Mouse (Mus musculus): ENCODE measurements at regions not wholly inside any gene's neighbourhood (a gene's known extent, or its start where the extent isn't known, plus 50 kb on each side); places are given as distances from the start of the nearest gene placed in this dataset.
"Not testable (repeated sequence)": the region's sequence is repeated elsewhere in the genome, so short reads cannot be mapped to it uniquely, and the experiment has no call there.

DNA sequence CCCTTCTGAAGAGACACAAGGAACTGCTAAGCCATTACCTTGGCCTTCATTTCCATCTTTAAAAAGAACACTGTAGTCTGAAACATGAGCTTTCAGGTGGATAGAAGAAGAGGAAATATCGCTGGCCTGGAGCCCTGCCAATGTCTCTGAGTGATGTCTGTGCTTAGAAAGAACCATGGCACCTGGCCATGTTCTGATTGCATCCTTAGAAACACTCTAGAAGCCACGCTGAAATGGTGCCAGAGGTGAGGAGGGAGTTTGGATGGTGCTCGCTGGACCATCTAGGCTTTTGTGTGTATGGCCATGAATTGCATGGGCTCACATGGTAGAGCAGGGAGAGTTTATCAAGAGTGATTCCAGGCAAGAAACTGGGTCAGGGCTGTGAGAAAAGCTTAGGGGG lies 207.4 kb downstream of the Diras2 start:
- no peak for ATAC-seq

DNA sequence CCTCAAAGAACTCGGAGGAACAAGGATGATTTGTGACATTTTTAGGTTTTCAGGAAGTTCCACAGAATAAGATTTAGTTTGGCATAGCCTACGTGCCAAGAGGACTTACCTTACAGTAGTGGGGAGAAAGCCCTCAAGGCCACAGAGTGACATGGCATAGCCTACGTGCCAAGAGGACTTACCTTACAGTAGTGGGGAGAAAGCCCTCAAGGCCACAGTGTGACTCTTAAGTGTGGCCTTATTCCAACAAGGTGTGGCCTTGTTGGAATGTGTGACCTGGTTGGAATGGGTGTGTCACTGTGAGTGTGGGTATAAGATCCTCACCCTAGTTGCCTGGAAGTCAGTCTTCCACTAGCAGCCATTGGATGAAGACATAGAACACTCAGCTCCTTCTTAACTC lies 206.7 kb downstream of the Diras2 start:
- not testable (repeated sequence) for H3K4me1 ChIP-seq (ENCODE audit: control insufficient read depth, insufficient read depth, low read depth, low read length); H3K27ac ChIP-seq (ENCODE audit: low read depth, low read length); H3K4me3 ChIP-seq (ENCODE audit: low read length); H3K9ac ChIP-seq (ENCODE audit: low read depth, low read length); H3K4me2 ChIP-seq (ENCODE audit: low read length); H3K27me3 ChIP-seq (replicated peaks; ENCODE audit: control insufficient read depth, insufficient read depth, low read length); H3K36me3 ChIP-seq (ENCODE audit: control insufficient read depth, insufficient read depth, low read length); ATAC-seq; H3K9me3 ChIP-seq (ENCODE audit: control insufficient read depth, low read length)
- WGBS = 87% methylated on average over 3 of the region's 3 CpGs

More for the DNA sequence above, 207.4 kb downstream of the Diras2 start:
- H3K36me3 ChIP-seq (ENCODE audit: control insufficient read depth, insufficient read depth, low read length) = no peaks in the 10 kb centered on the region
- no peak overlapping the region for H3K4me3 ChIP-seq (ENCODE audit: low read length)
- no peak overlapping the region for H3K9ac ChIP-seq (ENCODE audit: low read depth, low read length)
- H3K27me3 ChIP-seq (replicated peaks; ENCODE audit: control insufficient read depth, insufficient read depth, low read length) = no peaks in the 10 kb centered on the region; the same call in 1 of the 2 replicates
- WGBS = 55% methylated on average over 3 of the region's 3 CpGs
- no peaks in the 10 kb centered on the region for H3K4me1 ChIP-seq (ENCODE audit: control insufficient read depth, insufficient read depth, low read depth, low read length)
- H3K4me2 ChIP-seq (ENCODE audit: low read length) = no peak overlapping the region
- H3K9me3 ChIP-seq (ENCODE audit: control insufficient read depth, low read length) = no peaks in the 10 kb centered on the region
- H3K27ac ChIP-seq (ENCODE audit: low read depth, low read length) = no peak overlapping the region

DNA sequence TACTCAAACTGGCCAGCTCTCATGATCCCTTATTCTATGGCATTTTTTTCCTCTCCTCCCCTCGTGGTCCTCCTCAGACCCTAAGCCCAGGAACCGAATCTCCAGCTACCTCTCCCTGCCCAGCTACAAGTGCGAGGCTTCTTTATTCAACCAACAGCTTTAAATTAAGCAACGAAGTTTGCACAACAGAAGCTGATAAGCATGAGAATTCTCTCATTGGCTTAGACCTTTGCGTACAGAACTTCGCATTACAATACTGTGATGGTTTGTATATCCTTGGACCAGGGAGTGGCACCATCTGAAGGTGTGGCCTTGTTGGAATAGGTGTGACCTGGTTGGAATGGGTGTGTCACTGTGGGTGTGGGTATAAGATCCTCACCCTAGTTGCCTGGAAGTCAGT lies 205.4 kb downstream of the Diras2 start:
- not testable (repeated sequence) for ATAC-seq; H3K4me1 ChIP-seq (ENCODE audit: control insufficient read depth, insufficient read depth, low read depth, low read length)

DNA sequence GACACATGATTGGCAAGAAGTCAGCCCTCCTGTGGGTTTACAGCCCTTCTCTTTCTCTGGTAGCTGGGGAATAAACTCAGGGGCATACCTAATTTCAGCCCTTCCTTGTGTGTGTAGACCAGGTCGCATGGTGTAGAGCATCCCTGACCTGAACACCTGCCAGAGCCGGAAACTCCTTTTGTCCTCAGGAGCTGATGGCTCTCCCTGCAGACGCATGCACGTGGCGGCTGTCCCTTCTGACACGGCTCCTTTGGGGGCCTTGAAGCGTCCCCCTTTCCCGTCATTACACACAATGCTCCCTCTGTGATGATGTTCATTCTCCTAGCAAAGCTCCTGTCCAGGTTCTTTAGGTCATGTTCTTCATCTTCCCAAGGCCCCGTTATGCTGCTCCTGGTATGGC lies 203.3 kb downstream of the Diras2 start:
- 84% methylated on average over 9 of the region's 9 CpGs for WGBS
- Histone ChIP-seq H3K9me3 (ENCODE audit: control insufficient read depth, low read length) (no peaks in the 10 kb centered on the region), H3K27ac (ENCODE audit: low read depth, low read length) (no peak overlapping the region), H3K4me1 (ENCODE audit: control insufficient read depth, insufficient read depth, low read depth, low read length) (no peaks in the 10 kb centered on the region), H3K4me2 (ENCODE audit: low read length) (no peak overlapping the region), H3K27me3 (replicated peaks; ENCODE audit: control insufficient read depth, insufficient read depth, low read length) (no peaks in the 10 kb centered on the region; the same call in 1 of the 2 replicates), H3K9ac (ENCODE audit: low read depth, low read length) (no peak overlapping the region), H3K36me3 (ENCODE audit: control insufficient read depth, insufficient read depth, low read length) (no peaks in the 10 kb centered on the region), H3K4me3 (ENCODE audit: low read length) (no peak overlapping the region)
- no peak for ATAC-seq

More for the DNA sequence above, 205.4 kb downstream of the Diras2 start:
- H3K27me3 ChIP-seq (replicated peaks; ENCODE audit: control insufficient read depth, insufficient read depth, low read length); H3K4me3 ChIP-seq (ENCODE audit: low read length); H3K36me3 ChIP-seq (ENCODE audit: control insufficient read depth, insufficient read depth, low read length); H3K9me3 ChIP-seq (ENCODE audit: control insufficient read depth, low read length); H3K9ac ChIP-seq (ENCODE audit: low read depth, low read length); H3K27ac ChIP-seq (ENCODE audit: low read depth, low read length); H3K4me2 ChIP-seq (ENCODE audit: low read length): not testable (repeated sequence)
- 88% methylated on average over 6 of the region's 6 CpGs for WGBS

DNA sequence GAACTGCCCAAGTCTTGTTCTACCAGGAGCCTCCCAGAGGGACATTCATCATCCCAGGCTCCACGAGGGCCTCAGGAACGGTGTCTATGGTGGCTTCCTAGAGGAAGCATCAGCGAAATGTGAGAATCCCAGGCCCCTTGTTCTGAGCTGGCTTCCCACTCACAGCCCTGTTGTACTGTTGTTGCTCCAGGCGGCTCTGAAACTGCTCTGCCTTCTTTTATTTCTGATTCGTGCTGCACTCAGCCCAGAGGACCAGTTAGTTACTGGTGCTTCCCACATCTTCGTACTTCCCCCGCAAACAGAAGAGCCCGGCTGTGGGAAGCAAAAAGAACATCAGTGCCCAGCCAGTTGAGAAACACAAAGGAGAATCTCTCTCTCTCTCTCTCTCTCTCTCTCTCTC lies 202.3 kb downstream of the Diras2 start:
- Histone ChIP-seq H3K36me3 (ENCODE audit: control insufficient read depth, insufficient read depth, low read length) (no peaks in the 10 kb centered on the region), H3K4me3 (ENCODE audit: low read length) (no peak overlapping the region), H3K27ac (ENCODE audit: low read depth, low read length) (no peak overlapping the region), H3K4me2 (ENCODE audit: low read length) (no peak overlapping the region), H3K4me1 (ENCODE audit: control insufficient read depth, insufficient read depth, low read depth, low read length) (no peaks in the 10 kb centered on the region), H3K9me3 (ENCODE audit: control insufficient read depth, low read length) (no peaks in the 10 kb centered on the region), H3K27me3 (replicated peaks; ENCODE audit: control insufficient read depth, insufficient read depth, low read length) (no peaks in the 10 kb centered on the region), H3K9ac (ENCODE audit: low read depth, low read length) (no peak overlapping the region)
- 30% methylated on average over 8 of the region's 8 CpGs for WGBS
- ATAC-seq = no peak

DNA sequence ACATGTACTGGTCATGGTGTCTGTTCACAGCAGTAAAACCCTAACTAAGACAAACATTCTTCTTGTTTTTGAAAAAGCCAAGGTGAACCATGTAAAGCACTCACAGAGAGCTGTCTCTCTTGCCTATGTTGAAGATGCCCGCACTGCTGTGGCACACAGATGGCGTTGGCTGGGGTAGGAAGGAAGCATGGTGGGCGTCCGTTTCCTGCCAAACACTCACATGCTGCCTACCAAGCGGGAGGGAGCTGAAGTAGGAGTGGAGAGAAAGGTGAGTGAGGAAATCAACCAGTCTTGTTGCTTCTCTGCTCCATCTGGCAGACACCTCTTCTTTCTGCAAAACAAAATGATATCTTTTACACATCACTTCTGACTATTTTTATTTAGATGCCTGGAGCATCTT lies 200.0 kb downstream of the Diras2 start:
- no peak overlapping the region for H3K9ac ChIP-seq (ENCODE audit: low read depth, low read length)
- no peak overlapping the region for H3K4me2 ChIP-seq (ENCODE audit: low read length)
- H3K4me3 ChIP-seq (ENCODE audit: low read length) = no peak overlapping the region
- H3K9me3 ChIP-seq (ENCODE audit: control insufficient read depth, low read length) = no peaks in the 10 kb centered on the region
- H3K27me3 ChIP-seq (replicated peaks; ENCODE audit: control insufficient read depth, insufficient read depth, low read length) = no peaks in the 10 kb centered on the region
- H3K4me1 ChIP-seq (ENCODE audit: control insufficient read depth, insufficient read depth, low read depth, low read length) = no peaks in the 10 kb centered on the region
- H3K36me3 ChIP-seq (ENCODE audit: control insufficient read depth, insufficient read depth, low read length) = no peaks in the 10 kb centered on the region
- no peak for ATAC-seq
- 78% methylated on average over 5 of the region's 5 CpGs for WGBS
- no peak overlapping the region for H3K27ac ChIP-seq (ENCODE audit: low read depth, low read length)

DNA sequence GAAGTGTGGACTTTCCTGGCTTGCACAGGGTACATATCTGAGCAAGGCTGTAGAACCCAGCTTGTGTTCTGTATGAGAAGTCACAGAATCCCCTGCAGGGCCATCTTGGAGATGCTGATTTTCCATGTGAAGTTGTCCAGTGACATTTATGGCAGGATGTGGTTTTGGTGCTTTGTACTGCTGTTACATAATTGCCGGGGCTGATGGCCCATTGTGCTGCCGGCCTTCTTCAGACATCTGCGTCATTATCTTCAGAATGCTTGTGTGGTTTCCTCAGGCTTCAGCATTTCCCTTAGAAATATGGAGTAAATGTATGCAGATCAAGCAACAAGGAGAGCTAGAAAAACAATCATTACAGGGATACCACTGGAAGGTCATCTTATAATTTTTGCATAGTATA lies 196.1 kb downstream of the Diras2 start:
- no peak overlapping the region for H3K4me2 ChIP-seq (ENCODE audit: low read length)
- H3K36me3 ChIP-seq (ENCODE audit: control insufficient read depth, insufficient read depth, low read length) = no peaks in the 10 kb centered on the region
- ATAC-seq = no peak

DNA sequence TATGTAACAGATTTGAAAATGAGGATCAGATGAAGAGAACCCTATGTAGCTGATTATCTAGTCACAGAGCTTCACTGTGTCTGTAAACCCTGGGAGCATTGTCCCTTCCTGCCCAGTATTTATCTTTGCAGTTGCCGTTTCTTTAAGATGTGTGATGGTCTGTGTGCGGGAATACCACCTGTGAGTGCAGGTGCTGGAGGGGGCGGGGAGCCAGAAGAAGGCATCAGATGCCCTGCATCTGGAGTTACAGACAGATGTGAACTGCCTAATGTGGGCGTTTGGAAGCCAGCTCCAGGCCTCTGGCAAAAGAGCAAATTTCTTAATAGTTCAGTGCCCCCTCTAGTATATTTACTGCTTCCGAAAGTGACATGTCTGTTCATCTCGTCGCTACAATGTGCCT lies 193.1 kb downstream of the Diras2 start:
- 69% methylated on average over 7 of the region's 7 CpGs for WGBS
- Histone ChIP-seq H3K9me3 (ENCODE audit: control insufficient read depth, low read length) (no peaks in the 10 kb centered on the region), H3K4me1 (ENCODE audit: control insufficient read depth, insufficient read depth, low read depth, low read length) (peaks cover 3% of the 10 kb centered on the region), H3K4me3 (ENCODE audit: low read length) (no peak overlapping the region), H3K27me3 (replicated peaks; ENCODE audit: control insufficient read depth, insufficient read depth, low read length) (0 out of 2 replicates have a peak, but pooled peaks cover 2% of the 10 kb centered on the region), H3K27ac (ENCODE audit: low read depth, low read length) (no peak overlapping the region), H3K36me3 (ENCODE audit: control insufficient read depth, insufficient read depth, low read length) (no peaks in the 10 kb centered on the region), H3K4me2 (ENCODE audit: low read length) (no peak overlapping the region), H3K9ac (ENCODE audit: low read depth, low read length) (no peak overlapping the region)
- no peak for ATAC-seq

More for the DNA sequence above, 196.1 kb downstream of the Diras2 start:
- 88% methylated on average over 3 of the region's 3 CpGs for WGBS
- Histone ChIP-seq H3K4me3 (ENCODE audit: low read length) (no peak overlapping the region), H3K27ac (ENCODE audit: low read depth, low read length) (no peak overlapping the region), H3K9me3 (ENCODE audit: control insufficient read depth, low read length) (no peaks in the 10 kb centered on the region), H3K9ac (ENCODE audit: low read depth, low read length) (no peak overlapping the region), H3K27me3 (replicated peaks; ENCODE audit: control insufficient read depth, insufficient read depth, low read length) (no peaks in the 10 kb centered on the region), H3K4me1 (ENCODE audit: control insufficient read depth, insufficient read depth, low read depth, low read length) (peaks cover 3% of the 10 kb centered on the region)

DNA sequence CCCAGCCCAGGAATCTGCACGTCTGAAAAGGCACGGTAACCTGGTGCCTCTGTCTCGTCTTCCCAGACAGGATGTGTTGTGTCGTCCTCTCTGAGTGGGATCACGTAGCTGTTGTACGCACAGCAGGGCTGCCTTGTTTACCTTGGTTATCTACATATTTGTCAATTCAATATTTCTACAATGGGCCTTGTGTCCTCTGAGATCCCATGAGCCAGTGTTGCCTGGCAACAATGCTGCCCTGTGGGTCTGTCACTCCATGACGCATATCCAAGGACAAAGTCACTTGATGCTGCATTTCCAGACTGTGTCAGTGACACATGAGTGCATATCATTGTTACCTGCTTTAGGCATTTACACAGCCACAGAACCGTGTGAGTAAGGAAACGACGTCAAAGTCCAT lies 191.9 kb downstream of the Diras2 start:
- WGBS = 23% methylated on average over 10 of the region's 10 CpGs
- H3K36me3 ChIP-seq (ENCODE audit: control insufficient read depth, insufficient read depth, low read length) = no peaks in the 10 kb centered on the region

DNA sequence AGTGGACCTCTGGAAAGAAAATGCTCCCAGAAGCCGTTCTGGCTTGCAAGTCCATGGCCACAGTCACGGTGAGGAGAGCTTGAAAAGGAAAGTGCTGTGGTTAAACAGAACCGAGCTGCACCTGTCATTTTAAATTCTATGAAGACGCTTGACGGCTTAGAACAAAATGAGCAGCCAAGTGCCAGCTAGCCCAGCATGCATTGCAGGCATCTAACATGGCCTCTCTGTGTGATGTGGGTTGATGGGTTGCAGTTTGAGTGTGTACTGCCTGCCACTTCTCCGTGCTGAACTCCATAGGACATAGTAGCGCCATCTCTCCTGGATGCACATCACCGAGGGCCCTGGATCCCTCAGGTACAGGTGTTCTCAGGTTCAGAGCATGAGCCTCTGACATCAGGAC lies 189.1 kb downstream of the Diras2 start:
- no peak overlapping the region for H3K9ac ChIP-seq (ENCODE audit: low read depth, low read length)
- H3K4me3 ChIP-seq (ENCODE audit: low read length) = no peak overlapping the region
- 75% methylated on average over 8 of the region's 8 CpGs for WGBS
- no peak overlapping the region for H3K27ac ChIP-seq (ENCODE audit: low read depth, low read length)
- no peak for ATAC-seq
- H3K4me2 ChIP-seq (ENCODE audit: low read length) = no peak overlapping the region
- no peaks in the 10 kb centered on the region for H3K9me3 ChIP-seq (ENCODE audit: control insufficient read depth, low read length)
- peaks cover 3% of the 10 kb centered on the region for H3K4me1 ChIP-seq (ENCODE audit: control insufficient read depth, insufficient read depth, low read depth, low read length)
- H3K36me3 ChIP-seq (ENCODE audit: control insufficient read depth, insufficient read depth, low read length) = no peaks in the 10 kb centered on the region
- H3K27me3 ChIP-seq (replicated peaks; ENCODE audit: control insufficient read depth, insufficient read depth, low read length) = 0 out of 2 replicates have a peak, but pooled peaks cover 2% of the 10 kb centered on the region

More for the DNA sequence above, 191.9 kb downstream of the Diras2 start:
- Histone ChIP-seq H3K9ac (ENCODE audit: low read depth, low read length) (no peak overlapping the region), H3K4me1 (ENCODE audit: control insufficient read depth, insufficient read depth, low read depth, low read length) (peaks cover 3% of the 10 kb centered on the region), H3K4me3 (ENCODE audit: low read length) (no peak overlapping the region), H3K4me2 (ENCODE audit: low read length) (no peak overlapping the region), H3K27me3 (replicated peaks; ENCODE audit: control insufficient read depth, insufficient read depth, low read length) (0 out of 2 replicates have a peak, but pooled peaks cover 2% of the 10 kb centered on the region), H3K9me3 (ENCODE audit: control insufficient read depth, low read length) (no peaks in the 10 kb centered on the region), H3K27ac (ENCODE audit: low read depth, low read length) (no peak overlapping the region)
- ATAC-seq = peak; percentile 37; the same call in 1 of the 2 replicates

All from hindbrain, embryonic 16.5 days (tissue).